Mouse (Mus musculus): ENCODE results near the gene Pex13. TPM values are rescaled to one million over a fixed set of nuclear protein-coding genes. Genes with fewer than 3 reads are reported as not detected.

Pex13 gene
- polyA plus RNA-seq, 1 experiment from 2014 or later = 30.4 TPM

GRCm38 (mm10) chr11:23647835-23648234 is 17.9 kb downstream of the Pex13 start:
- ATAC-seq (ENCODE audit: insufficient read depth) = no peak
- no peak for DNase-seq
- no peak overlapping the region for H3K4me2 ChIP-seq
- H3K9ac ChIP-seq = no peak overlapping the region
- TF ChIP-seq CTCF (IDR thresholded peaks at IDR 0.05; ENCODE audit: low read depth) = no peak
- no peaks in the 10 kb centered on the region for H3K4me1 ChIP-seq (ENCODE audit: insufficient read depth)
- no peak overlapping the region for H3K4me3 ChIP-seq (ENCODE audit: low read depth, low read length)
- H3K27ac ChIP-seq (ENCODE audit: low read depth) = no peak overlapping the region
- no peaks in the 10 kb centered on the region for H3K27me3 ChIP-seq (ENCODE audit: insufficient read depth, low read length)
- H3K9me3 ChIP-seq (ENCODE audit: low read depth, low read length) = no peaks in the 10 kb centered on the region
- 89% methylated on average over 3 of the region's 3 CpGs for WGBS
- peaks cover 16% of the 10 kb centered on the region for H3K36me3 ChIP-seq (ENCODE audit: insufficient read depth)

GRCm38 (mm10) chr11:23647431-23647830 is 18.3 kb downstream of the Pex13 start:
- DNase-seq = no peak

GRCm38 (mm10) chr11:23634573-23634972 is 31.2 kb downstream of the Pex13 start:
- ATAC-seq (ENCODE audit: insufficient read depth) = no peak
- TF ChIP-seq CTCF (IDR thresholded peaks at IDR 0.05; ENCODE audit: low read depth) = no peak
- Histone ChIP-seq H3K27me3 (ENCODE audit: insufficient read depth, low read length) (no peaks in the 10 kb centered on the region), H3K4me2 (no peak overlapping the region), H3K4me1 (ENCODE audit: insufficient read depth) (no peaks in the 10 kb centered on the region), H3K27ac (ENCODE audit: low read depth) (no peak overlapping the region), H3K36me3 (ENCODE audit: insufficient read depth) (0 out of 2 replicates have a peak, but pooled peaks cover 4% of the 10 kb centered on the region), H3K9me3 (ENCODE audit: low read depth, low read length) (no peaks in the 10 kb centered on the region), H3K9ac (no peak overlapping the region), H3K4me3 (ENCODE audit: low read depth, low read length) (no peak overlapping the region)
- WGBS = 61% methylated on average over 8 of the region's 8 CpGs
- DNase-seq = no peak

More at GRCm38 (mm10) chr11:23647431-23647830, 18.3 kb downstream of the Pex13 start:
- Histone ChIP-seq H3K36me3 (ENCODE audit: insufficient read depth) (peaks cover 16% of the 10 kb centered on the region), H3K4me1 (ENCODE audit: insufficient read depth) (no peaks in the 10 kb centered on the region), H3K9ac (no peak overlapping the region), H3K27me3 (ENCODE audit: insufficient read depth, low read length) (no peaks in the 10 kb centered on the region), H3K9me3 (ENCODE audit: low read depth, low read length) (no peaks in the 10 kb centered on the region), H3K27ac (ENCODE audit: low read depth) (no peak overlapping the region), H3K4me3 (ENCODE audit: low read depth, low read length) (no peak overlapping the region), H3K4me2 (no peak overlapping the region)
- no peak for TF ChIP-seq CTCF (IDR thresholded peaks at IDR 0.05; ENCODE audit: low read depth)
- no peak for ATAC-seq (ENCODE audit: insufficient read depth)

DNA sequence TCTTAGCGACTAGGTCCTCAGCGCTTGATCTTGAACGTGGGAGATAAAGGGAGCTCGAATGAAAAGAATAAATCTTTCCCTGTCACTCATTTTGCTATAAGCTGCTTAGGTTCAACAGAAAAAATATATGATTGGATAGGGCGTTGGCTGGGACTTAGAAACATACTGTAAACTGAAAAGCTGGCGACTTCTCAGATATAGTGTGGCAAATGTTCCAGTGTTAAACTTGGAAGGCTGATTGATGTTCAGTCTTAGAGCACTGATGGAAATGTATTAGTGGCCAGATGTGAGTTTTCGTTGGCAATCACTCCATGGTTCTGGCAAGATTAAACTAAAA is 31.9 kb downstream of the Pex13 start:
- Histone ChIP-seq H3K4me1 (ENCODE audit: insufficient read depth) (no peaks in the 10 kb centered on the region), H3K9ac (no peak overlapping the region)

DNA sequence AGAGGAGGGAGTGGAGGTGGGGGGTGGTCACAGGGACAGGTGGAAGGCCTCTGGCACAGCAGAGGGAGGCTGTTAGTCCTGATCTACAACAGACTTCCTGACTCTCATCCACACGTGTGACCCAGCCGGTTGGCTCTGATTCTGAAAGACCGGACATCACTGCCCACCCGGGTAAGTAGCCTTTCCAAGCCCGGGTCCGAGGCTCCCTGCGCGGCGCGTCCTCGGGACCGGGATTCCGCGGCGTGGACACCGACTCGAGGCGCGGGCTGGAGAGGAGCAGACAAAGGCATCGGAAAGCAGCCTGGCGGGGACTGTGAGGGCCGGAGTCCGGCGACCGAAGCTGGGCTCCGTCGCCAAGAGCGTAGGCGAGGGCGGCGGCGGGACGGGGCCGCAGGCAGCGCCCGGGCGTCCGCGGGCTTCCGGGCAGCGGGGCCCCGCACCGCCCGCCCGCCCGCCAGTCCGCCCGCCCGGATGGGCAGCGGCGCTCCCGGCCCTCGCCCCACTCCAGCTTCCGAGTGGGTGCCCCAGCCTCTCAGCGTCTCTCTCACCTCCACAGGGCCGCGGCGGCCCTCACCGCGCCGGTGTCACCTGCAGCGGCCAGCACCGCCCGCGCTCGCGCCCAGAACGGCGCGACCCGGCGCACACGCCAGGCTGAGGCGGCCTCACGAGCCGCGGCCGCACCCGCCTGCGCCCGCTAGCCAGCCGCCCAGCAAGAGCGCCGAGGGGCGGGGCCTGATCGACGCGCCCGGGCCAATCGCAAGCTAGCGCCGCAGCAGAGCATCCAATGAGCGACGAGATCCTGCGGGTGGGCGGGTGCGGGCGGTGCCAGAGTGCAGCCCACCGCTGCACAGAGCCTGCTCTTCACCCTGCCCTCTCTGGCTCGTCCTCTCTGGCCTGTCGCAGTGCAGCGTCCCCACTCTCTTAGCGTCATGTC is 32.5 kb downstream of the Pex13 start, which contains the start of gene 0610010F05Rik:
0610010F05Rik (minus strand) TSS at position 695 of the 934 bp plus-strand sequence.
- no peaks in the 10 kb centered on the region for H3K4me1 ChIP-seq (ENCODE audit: insufficient read depth)

More for the DNA sequence above, 31.9 kb downstream of the Pex13 start:
- peak overlapping the region; percentile 82 for H3K4me2 ChIP-seq
- no peak for TF ChIP-seq CTCF (IDR thresholded peaks at IDR 0.05; ENCODE audit: low read depth)
- no peak overlapping the region for H3K27ac ChIP-seq (ENCODE audit: low read depth)
- ATAC-seq (ENCODE audit: insufficient read depth) = peak; percentile 30
- no peaks in the 10 kb centered on the region for H3K9me3 ChIP-seq (ENCODE audit: low read depth, low read length)
- no peak for DNase-seq
- 6% methylated on average over 7 of the region's 7 CpGs for WGBS
- peak overlapping the region; percentile 80 for H3K4me3 ChIP-seq (ENCODE audit: low read depth, low read length)
- H3K27me3 ChIP-seq (ENCODE audit: insufficient read depth, low read length) = no peaks in the 10 kb centered on the region
- H3K36me3 ChIP-seq (ENCODE audit: insufficient read depth) = 0 out of 2 replicates have a peak, but pooled peaks cover 4% of the 10 kb centered on the region

DNA sequence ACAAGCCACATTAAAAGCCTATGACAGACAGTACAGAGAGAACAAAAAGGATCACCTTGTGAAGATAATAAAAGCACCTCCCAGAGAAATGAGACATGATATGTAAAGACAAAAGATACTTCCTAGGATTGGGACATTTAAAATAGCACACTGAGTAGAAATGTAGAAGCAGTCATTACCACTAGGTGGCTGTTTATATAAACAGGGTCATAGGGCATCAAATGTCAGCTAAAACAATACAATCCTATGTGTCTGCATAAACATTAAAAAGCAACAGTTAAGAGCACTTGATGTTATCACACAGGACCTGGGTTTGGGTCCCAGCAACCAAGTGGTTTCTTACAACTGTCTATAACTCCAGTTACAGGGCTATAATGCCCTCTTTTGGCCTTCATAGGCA is 35.1 kb downstream of the Pex13 start:
- Histone ChIP-seq H3K4me3 (ENCODE audit: low read depth, low read length) (no peak overlapping the region), H3K27ac (ENCODE audit: low read depth) (no peak overlapping the region), H3K4me2 (no peak overlapping the region), H3K9me3 (ENCODE audit: low read depth, low read length) (no peaks in the 10 kb centered on the region), H3K27me3 (ENCODE audit: insufficient read depth, low read length) (no peaks in the 10 kb centered on the region), H3K9ac (no peak overlapping the region), H3K4me1 (ENCODE audit: insufficient read depth) (no peaks in the 10 kb centered on the region), H3K36me3 (ENCODE audit: insufficient read depth) (peaks cover 8% of the 10 kb centered on the region; the same call in 1 of the 2 replicates)
- DNase-seq (no peak), ATAC-seq (ENCODE audit: insufficient read depth) (no peak)
- no peak; the same call in 1 of the 2 replicates for TF ChIP-seq CTCF (IDR thresholded peaks at IDR 0.05; ENCODE audit: low read depth)

More for the DNA sequence above, 32.5 kb downstream of the Pex13 start, which contains the start of gene 0610010F05Rik:
- 0 out of 2 replicates have a peak, but pooled peaks cover 6% of the 10 kb centered on the region for H3K36me3 ChIP-seq (ENCODE audit: insufficient read depth)
- no peaks in the 10 kb centered on the region for H3K27me3 ChIP-seq (ENCODE audit: insufficient read depth, low read length)
- WGBS = under 1% methylated on average over 94 of the region's 103 CpGs
- peak within 1 kb of the TSS; percentile 80 for H3K4me3 ChIP-seq (ENCODE audit: low read depth, low read length)
- H3K9ac ChIP-seq = peak within 1 kb of the TSS; percentile 88
- peak within 1 kb of the TSS; percentile 86 for H3K27ac ChIP-seq (ENCODE audit: low read depth)
- peak; percentile 97 for DNase-seq
- peak within 1 kb of the TSS; percentile 82 for H3K4me2 ChIP-seq
- H3K9me3 ChIP-seq (ENCODE audit: low read depth, low read length) = no peaks in the 10 kb centered on the region
- TF ChIP-seq CTCF (IDR thresholded peaks at IDR 0.05; ENCODE audit: low read depth) = no peak
- peak; percentile 100 for ATAC-seq (ENCODE audit: insufficient read depth)

- Histone ChIP-seq H3K9me3 (ENCODE audit: low read depth, low read length) (no peaks in the 10 kb centered on the region), H3K27me3 (ENCODE audit: insufficient read depth, low read length) (no peaks in the 10 kb centered on the region), H3K36me3 (ENCODE audit: insufficient read depth) (peaks cover 20% of the 10 kb centered on the region), H3K4me1 (ENCODE audit: insufficient read depth) (no peaks in the 10 kb centered on the region), H3K4me3 (ENCODE audit: low read depth, low read length) (no peak overlapping the region), H3K9ac (no peak overlapping the region), H3K4me2 (no peak overlapping the region), H3K27ac (ENCODE audit: low read depth) (no peak overlapping the region)
- 74% methylated on average over 5 of the region's 5 CpGs for WGBS
- no peak for ATAC-seq (ENCODE audit: insufficient read depth)
- DNase-seq = no peak
- TF ChIP-seq CTCF (IDR thresholded peaks at IDR 0.05; ENCODE audit: low read depth) = no peak
Measured at GRCm38 (mm10) chr11:23618995-23619394, 46.8 kb downstream of the Pex13 start.

All from lung, embryonic 14.5 days (tissue).